Mouse (Mus musculus): ENCODE data around the gene Rtkn.
A peak's percentile ranks its signal among the peaks of the same experiment; 100 is the strongest.

The Rtkn gene

GRCm38 (mm10) chr6:83117165-83117438, 18.2 kb upstream of the Rtkn start:
- no peak for DNase-seq

- DNase-seq, result no peak
These were observed 17.6 kb upstream of the Rtkn start for GRCm38 (mm10) chr6:83117616-83118015.

GRCm38 (mm10) chr6:83118369-83118768, 16.9 kb upstream of the Rtkn start:
- DNase-seq, result no peak

- peak in 1 of 2 experiments; percentile 56 for DNase-seq
These were observed 16.2 kb upstream of the Rtkn start for GRCm38 (mm10) chr6:83118825-83119733.

- peak; percentile 56 to 71 for DNase-seq
These were observed 15.6 kb upstream of the Rtkn start for GRCm38 (mm10) chr6:83119734-83120051.

GRCm38 (mm10) chr6:83120930-83121862, 14.1 kb upstream of the Rtkn start, which contains the start of gene Wbp1:
Gene Wbp1 (minus strand): TSS chr6:83121559.
- DNase-seq, result peak; percentile 96 to 99

GRCm38 (mm10) chr6:83121863-83122710, 13.2 kb upstream of the Rtkn start:
- no peak for DNase-seq

- no peak for DNase-seq
These were observed 12.3 kb upstream of the Rtkn start for GRCm38 (mm10) chr6:83122961-83123360.

GRCm38 (mm10) chr6:83124851-83125312, 10.4 kb upstream of the Rtkn start:
- DNase-seq, result peak; percentile 93 to 96

- DNase-seq, result no peak
These were observed 9.9 kb upstream of the Rtkn start, which contains the start of gene Ino80b for GRCm38 (mm10) chr6:83125331-83125730. Gene Ino80b (minus strand): TSS chr6:83125431.

GRCm38 (mm10) chr6:83127419-83127818, 7.8 kb upstream of the Rtkn start:
- DNase-seq, result no peak

GRCm38 (mm10) chr6:83131469-83132034, 3.7 kb upstream of the Rtkn start:
- peak; percentile 68 to 89 for DNase-seq

GRCm38 (mm10) chr6:83132176-83132919, 2.9 kb upstream of the Rtkn start:
- DNase-seq, result peak in 1 of 2 experiments; percentile 45

- DNase-seq, result peak in 1 of 2 experiments; percentile 77
These were observed 1.0 kb upstream of the Rtkn start for GRCm38 (mm10) chr6:83134226-83134625.

- DNase-seq, result peak; percentile 75 to 91
These were observed 403 bp downstream of the Rtkn start for GRCm38 (mm10) chr6:83135571-83136161.

- DNase-seq, result no peak
These were observed 1.1 kb downstream of the Rtkn start for GRCm38 (mm10) chr6:83136291-83136880.

GRCm38 (mm10) chr6:83136881-83137575, 1.8 kb downstream of the Rtkn start:
- DNase-seq, result peak; percentile 73 to 83

GRCm38 (mm10) chr6:83137576-83137950, 2.3 kb downstream of the Rtkn start:
- peak; percentile 94 to 95 for DNase-seq

- peak in 1 of 2 experiments; percentile 60 for DNase-seq
These were observed 2.8 kb downstream of the Rtkn start for GRCm38 (mm10) chr6:83138056-83138455.

GRCm38 (mm10) chr6:83140044-83140443, 4.8 kb downstream of the Rtkn start:
- DNase-seq, result no peak

All from kidney, postnatal 25 days (tissue).